Mouse (Mus musculus) ES-Bruce4 (cell line): ENCODE measurements around the gene 1500009C09Rik. TPM values are rescaled to one million over a fixed set of nuclear protein-coding genes. Genes with fewer than 3 reads are reported as not detected.

ENCODE experiments used
- H3K27ac ChIP-seq: 2 replicates; pipeline ENCODE4 v1.5.1; 2012; ENCODE audit warnings: low read length, inconsistent platforms; ENCODE audit not compliant: insufficient read depth
- H3K27me3 ChIP-seq: 2 replicates; pipeline ENCODE4 v1.6.1; 2012; ENCODE audit warnings: mild to moderate bottlenecking, low read length, inconsistent platforms; ENCODE audit not compliant: control insufficient read depth, poor library complexity, insufficient read depth, severe bottlenecking
- H3K36me3 ChIP-seq: 2 replicates; pipeline ENCODE4 v1.6.1; 2012; ENCODE audit warnings: inconsistent platforms, mild to moderate bottlenecking, low read length, moderate library complexity; ENCODE audit not compliant: control insufficient read depth, poor library complexity, insufficient read depth, severe bottlenecking
- H3K4me1 ChIP-seq: one replicate; pipeline ENCODE4 v1.8.1; 2011; ENCODE audit warnings: low read length; ENCODE audit not compliant: control insufficient read depth, insufficient read depth
- H3K4me3 ChIP-seq: 2 replicates; pipeline ENCODE4 v1.5.1; 2011; ENCODE audit warnings: low read depth, mild to moderate bottlenecking, low read length
- H3K9ac ChIP-seq: 2 replicates; pipeline ENCODE4 v1.6.1; 2012; ENCODE audit warnings: low read depth, mild to moderate bottlenecking, inconsistent platforms; ENCODE audit not compliant: poor library complexity, severe bottlenecking
- H3K9me3 ChIP-seq: replicated peaks from 2 replicates; pipeline ENCODE4 v1.6.1; 2012; ENCODE audit warnings: mild to moderate bottlenecking, low read length, inconsistent platforms; ENCODE audit not compliant: control insufficient read depth, poor library complexity, insufficient read depth, severe bottlenecking
- CTCF ChIP-seq: IDR thresholded peaks from one replicate; pipeline ENCODE4 v1.8.1; 2011; ENCODE audit warnings: low read depth, low read length
- EP300 ChIP-seq: IDR thresholded peaks from 2 replicates; pipeline ENCODE4 v1.6.1; 2011; ENCODE audit warnings: low read depth, low read length; ENCODE audit not compliant: insufficient read depth
- POLR2A ChIP-seq: IDR thresholded peaks from one replicate; pipeline ENCODE4 v1.8.1; 2011; ENCODE audit warnings: low read length; ENCODE audit not compliant: insufficient read depth
- polyA plus RNA-seq: library from polyadenylated mRNA; stranded (reverse); fragments of >200 nt; gene quantifications from 2 replicates; pipeline ENCODE4 v1.2.4, GENCODE M21; 2011; ENCODE audit warnings: low read depth; ENCODE audit not compliant: missing spikeins, insufficient read depth, insufficient read length

The 1500009C09Rik gene
- polyA plus RNA-seq, 1 experiment = not detected

- H3K4me1 ChIP-seq = peaks cover 19% of the 10 kb centered on the region
- H3K27me3 ChIP-seq = peaks cover 1% of the 10 kb centered on the region; the same call in 1 of the 2 replicates
- no peaks in the 10 kb centered on the region for H3K36me3 ChIP-seq
- 0 out of 2 replicates have a peak overlapping the region, but pooled peaks have one; percentile 5 for H3K9ac ChIP-seq
- TF ChIP-seq CTCF (no peak), EP300 (peak; percentile 94)
- H3K4me3 ChIP-seq = no peak overlapping the region
- H3K9me3 ChIP-seq = no peaks in the 10 kb centered on the region
- peak overlapping the region; percentile 38; the same call in 1 of the 2 replicates for H3K27ac ChIP-seq
Measured at GRCm38 (mm10) chr15:82217039-82217438, 35.2 kb upstream of the 1500009C09Rik start.

- Histone ChIP-seq H3K9ac (no peak overlapping the region), H3K4me3 (no peak overlapping the region), H3K27ac (no peak overlapping the region), H3K27me3 (no peaks in the 10 kb centered on the region), H3K36me3 (no peaks in the 10 kb centered on the region), H3K9me3 (no peaks in the 10 kb centered on the region), H3K4me1 (peaks cover 19% of the 10 kb centered on the region)
- TF ChIP-seq CTCF (no peak), POLR2A (no peak), EP300 (no peak)
Measured at GRCm38 (mm10) chr15:82217980-82218379, 34.2 kb upstream of the 1500009C09Rik start.

- Histone ChIP-seq H3K36me3 (no peaks in the 10 kb centered on the region), H3K4me1 (peaks cover 19% of the 10 kb centered on the region), H3K27me3 (no peaks in the 10 kb centered on the region), H3K9ac (no peak overlapping the region), H3K4me3 (no peak overlapping the region), H3K9me3 (no peaks in the 10 kb centered on the region), H3K27ac (peak overlapping the region; percentile 74)
- TF ChIP-seq POLR2A = no peak
- peak; percentile 59; the same call in 1 of the 2 replicates for TF ChIP-seq EP300
Measured at GRCm38 (mm10) chr15:82218778-82219666, 33.2 kb upstream of the 1500009C09Rik start.

- no peaks in the 10 kb centered on the region for H3K36me3 ChIP-seq
- no peak overlapping the region for H3K4me3 ChIP-seq
- no peak for TF ChIP-seq EP300
- TF ChIP-seq CTCF = no peak
- H3K27ac ChIP-seq = no peak overlapping the region
- peaks cover 18% of the 10 kb centered on the region for H3K4me1 ChIP-seq
- H3K9ac ChIP-seq = no peak overlapping the region
- H3K27me3 ChIP-seq = no peaks in the 10 kb centered on the region
- H3K9me3 ChIP-seq = no peaks in the 10 kb centered on the region
Measured at GRCm38 (mm10) chr15:82220003-82220675, 32.1 kb upstream of the 1500009C09Rik start.

- Histone ChIP-seq H3K4me1 (peaks cover 13% of the 10 kb centered on the region), H3K4me3 (no peak overlapping the region), H3K36me3 (no peaks in the 10 kb centered on the region), H3K27ac (no peak overlapping the region), H3K9me3 (no peaks in the 10 kb centered on the region), H3K27me3 (no peaks in the 10 kb centered on the region), H3K9ac (no peak overlapping the region)
- no peak for TF ChIP-seq POLR2A
- peak; percentile 51 for TF ChIP-seq CTCF
- TF ChIP-seq EP300 = no peak
Measured at GRCm38 (mm10) chr15:82221104-82221860, 30.9 kb upstream of the 1500009C09Rik start.
